Mouse (Mus musculus) spleen, embryonic (tissue): ENCODE measurements around the gene Pax3.

Source experiments
- CTCF ChIA-PET: fragments of 350-600 bp; sonication (Branson Sonifier 250); formaldehyde crosslinking; loops from one replicate; lab custom pipeline; 2022; lab: Charles Lee

Gene Pax3

GRCm38 (mm10) chr1:78198319-78198940 lies 1.5 kb upstream of the Pax3 start:
- CTCF ChIA-PET, result no interaction called here

- CTCF ChIA-PET, result no interaction called here
These were observed 659 bp upstream of the Pax3 start for GRCm38 (mm10) chr1:78197351-78198234.

- CTCF ChIA-PET, result no interaction called here
These were observed 892 bp downstream of the Pax3 start for GRCm38 (mm10) chr1:78195771-78196712.

- CTCF ChIA-PET, result interaction anchor here (0.6 kb wide), 1 partner anchor 63 kb away, joined by 5 read pairs; no protein-coding TSS in a partner anchor
These were observed 1.8 kb downstream of the Pax3 start for GRCm38 (mm10) chr1:78195145-78195544.

GRCm38 (mm10) chr1:78194381-78195047 lies 2.4 kb downstream of the Pax3 start:
- CTCF ChIA-PET, result interaction anchor here (0.6 kb wide), 1 partner anchor 64 kb away, joined by 5 read pairs; no protein-coding TSS in a partner anchor

- CTCF ChIA-PET, result no interaction called here
These were observed 3.4 kb downstream of the Pax3 start for GRCm38 (mm10) chr1:78193465-78193991.

GRCm38 (mm10) chr1:78192746-78193464 lies 4.0 kb downstream of the Pax3 start:
- CTCF ChIA-PET, result no interaction called here

GRCm38 (mm10) chr1:78192217-78192735 lies 4.7 kb downstream of the Pax3 start:
- CTCF ChIA-PET, result no interaction called here

GRCm38 (mm10) chr1:78191761-78192160 lies 5.2 kb downstream of the Pax3 start:
- CTCF ChIA-PET, result no interaction called here

- CTCF ChIA-PET, result no interaction called here
These were observed 5.6 kb downstream of the Pax3 start for GRCm38 (mm10) chr1:78191331-78191730.

- CTCF ChIA-PET, result no interaction called here
These were observed 6.4 kb downstream of the Pax3 start for GRCm38 (mm10) chr1:78190386-78191111.

GRCm38 (mm10) chr1:78189501-78190345 lies 7.2 kb downstream of the Pax3 start:
- CTCF ChIA-PET, result no interaction called here

GRCm38 (mm10) chr1:78189016-78189415 lies 7.9 kb downstream of the Pax3 start:
- CTCF ChIA-PET, result no interaction called here

- CTCF ChIA-PET, result no interaction called here
These were observed 8.6 kb downstream of the Pax3 start for GRCm38 (mm10) chr1:78188299-78188698.

GRCm38 (mm10) chr1:78187788-78188173 lies 9.2 kb downstream of the Pax3 start:
- CTCF ChIA-PET, result no interaction called here

GRCm38 (mm10) chr1:78187122-78187787 lies 9.7 kb downstream of the Pax3 start:
- CTCF ChIA-PET, result no interaction called here

- CTCF ChIA-PET, result no interaction called here
These were observed 14.0 kb downstream of the Pax3 start for GRCm38 (mm10) chr1:78182954-78183353.

- CTCF ChIA-PET, result no interaction called here
These were observed 15.1 kb downstream of the Pax3 start for GRCm38 (mm10) chr1:78181882-78182281.
